Mouse (Mus musculus): ENCODE data around the gene Numbl.

GRCm38 (mm10) chr7:27221939-27222338 lies 36.3 kb upstream of the Numbl start:
- TF ChIP-seq CTCF (IDR thresholded peaks at IDR 0.05) (no peak), EP300 (IDR thresholded peaks at IDR 0.05) (no peak)

All from lung, postnatal 0 days (tissue).